In genomic region chr17:27821407-27822338, GRCm38 (mm10) we compare ENCODE assay signal across 8 mouse cellular contexts. TPM values are rescaled to one million over a fixed set of nuclear protein-coding genes. Genes with fewer than 3 reads are reported as not detected.
DNase-seq lines count a peak whose midpoint lies in the region; ATAC-seq and TF ChIP-seq lines count a peak whose summit lies in the region.

No protein-coding gene starts in this region.

- peaks cover 63% of the 10 kb centered on the region for H3K4me1 ChIP-seq in megakaryocyte, embryonic 14.5 days
- peaks cover 3% of the 10 kb centered on the region; the same call in 1 of the 2 replicates for H3K4me1 ChIP-seq in cerebellum, adult 2 months (ENCODE audit: control insufficient read depth, insufficient read depth, low read length)
- peaks cover 35% of the 10 kb centered on the region for H3K4me1 ChIP-seq in heart, embryonic 15.5 days (replicated peaks)
- H3K4me1 ChIP-seq in midbrain, embryonic 12.5 days = peaks cover 39% of the 10 kb centered on the region

- DNase-seq in cerebellum, adult 2 months = peak; percentile 47 to 49
- peak; percentile 79 to 88 for DNase-seq in kidney, postnatal 25 days
- DNase-seq in yolk sac, embryonic 10.5 days (ENCODE audit: low spot score) = peak; percentile 38
- DNase-seq in frontal cortex, postnatal 14 days (ENCODE audit: low spot score in 2 of 2) = no peak

- peak overlapping the region; percentile 99 for H3K4me3 ChIP-seq in megakaryocyte, embryonic 14.5 days (replicated peaks)
- H3K4me3 ChIP-seq in cerebellum, adult 2 months (replicated peaks; ENCODE audit: insufficient read depth, low read depth, low read length) = peak overlapping the region; percentile 3
- H3K4me3 ChIP-seq in heart, embryonic 15.5 days = peak overlapping the region; percentile 77
- H3K4me3 ChIP-seq in midbrain, embryonic 12.5 days = peak overlapping the region; percentile 99

- H3K36me3 ChIP-seq in megakaryocyte, embryonic 14.5 days (replicated peaks; ENCODE audit: low read length) = peaks cover 5% of the 10 kb centered on the region
- no peaks in the 10 kb centered on the region for H3K36me3 ChIP-seq in heart, embryonic 15.5 days
- no peaks in the 10 kb centered on the region for H3K36me3 ChIP-seq in midbrain, embryonic 12.5 days

- no peaks in the 10 kb centered on the region for H3K27me3 ChIP-seq in megakaryocyte, embryonic 14.5 days (replicated peaks)
- H3K27me3 ChIP-seq in cerebellum, adult 2 months (ENCODE audit: control insufficient read depth, insufficient read depth, low read length) = no peaks in the 10 kb centered on the region
- no peaks in the 10 kb centered on the region for H3K27me3 ChIP-seq in heart, embryonic 15.5 days
- no peaks in the 10 kb centered on the region for H3K27me3 ChIP-seq in midbrain, embryonic 12.5 days

- peak overlapping the region; percentile 60 for H3K9ac ChIP-seq in heart, embryonic 15.5 days
- H3K9ac ChIP-seq in midbrain, embryonic 12.5 days (replicated peaks) = no peak overlapping the region

- TF ChIP-seq CTCF in cerebellum, adult 2 months (IDR thresholded peaks at IDR 0.05; ENCODE audit: borderline replicate concordance, insufficient read depth, low read depth, low read length) = no peak

- ATAC-seq in megakaryocyte, adult 5-6 weeks (ENCODE audit: poor library complexity, severe bottlenecking) = no peak
- no peak for ATAC-seq in heart, embryonic 15.5 days (replicated peaks; ENCODE audit: insufficient number of reproducible peaks, insufficient read depth, low FRiP score, low read depth)
- no peak for ATAC-seq in midbrain, embryonic 12.5 days (ENCODE audit: low FRiP score, low read depth)

- TF ChIP-seq POLR2A in cerebellum, adult 2 months (IDR thresholded peaks at IDR 0.05; ENCODE audit: borderline replicate concordance, insufficient read depth, low read length) = no peak

- H3K9me3 ChIP-seq in megakaryocyte, embryonic 14.5 days = no peaks in the 10 kb centered on the region
- no peaks in the 10 kb centered on the region for H3K9me3 ChIP-seq in heart, embryonic 15.5 days (replicated peaks)
- no peaks in the 10 kb centered on the region for H3K9me3 ChIP-seq in midbrain, embryonic 12.5 days

- peak overlapping the region; percentile 63 for H3K4me2 ChIP-seq in heart, embryonic 15.5 days
- H3K4me2 ChIP-seq in midbrain, embryonic 12.5 days (replicated peaks) = peak overlapping the region; percentile 97

- WGBS in cerebellum, adult 2 months = 50% methylated on average over 9 of the region's 9 CpGs
- WGBS in heart, embryonic 15.5 days = 50% methylated on average over 9 of the region's 9 CpGs
- WGBS in midbrain, embryonic 12.5 days = 66% methylated on average over 9 of the region's 9 CpGs

- peak overlapping the region; percentile 58; the same call in 1 of the 2 replicates for H3K27ac ChIP-seq in cerebellum, adult 2 months (ENCODE audit: insufficient read depth, low read length)
- H3K27ac ChIP-seq in heart, embryonic 15.5 days = peak overlapping the region; percentile 84
- no peak overlapping the region for H3K27ac ChIP-seq in midbrain, embryonic 12.5 days (replicated peaks)

RNA-seq across cellular contexts. Expression of gene D17Wsu92e, which starts 1.2 kb away (rescaled TPM):
- polyA plus RNA-seq in megakaryocyte, embryonic 14.5 days (2012; ENCODE audit: insufficient read depth, low replicate concordance) = 15.2 and 42.6 TPM in 2 replicates
- 40.4 and 43.6 TPM in 2 replicates for total RNA-seq in megakaryocyte, adult 5-6 weeks (2015)
- 60.4 and 72.7 TPM in 2 replicates for total RNA-seq in megakaryocyte, adult 5-6 weeks (2017)
- polyA plus RNA-seq in cerebellum, adult 2 months (2012; rRNA removed) = 152 and 156 TPM in 2 replicates
- polyA plus RNA-seq in heart, embryonic 15.5 days (2015; fragmentation: Nextera tagmentation; extraction: Ambion mirVana) = 11.9 and 14.1 TPM in 2 replicates
- polyA plus RNA-seq in midbrain, embryonic 12.5 days (2016; fragmentation: Nextera tagmentation; extraction: Ambion mirVana) = 12.4 and 12.9 TPM in 2 replicates

RNA-seq across cellular contexts. Expression of gene Snrpc, which starts 16.3 kb away (rescaled TPM):
- 400 and 415 TPM in 2 replicates for polyA plus RNA-seq in megakaryocyte, embryonic 14.5 days (2012; ENCODE audit: insufficient read depth, low replicate concordance)
- total RNA-seq in megakaryocyte, adult 5-6 weeks (2015) = 109 and 136 TPM in 2 replicates
- total RNA-seq in megakaryocyte, adult 5-6 weeks (2017) = 97.1 and 98.6 TPM in 2 replicates
- 81.7 and 85.3 TPM in 2 replicates for polyA plus RNA-seq in cerebellum, adult 2 months (2012; rRNA removed)
- polyA plus RNA-seq in heart, embryonic 15.5 days (2015; fragmentation: Nextera tagmentation; extraction: Ambion mirVana) = 186 and 202 TPM in 2 replicates
- polyA plus RNA-seq in midbrain, embryonic 12.5 days (2016; fragmentation: Nextera tagmentation; extraction: Ambion mirVana) = 350 and 358 TPM in 2 replicates

RNA-seq across cellular contexts. Expression of gene Uhrf1bp1, which starts 34.6 kb away (rescaled TPM):
- 3.2 and 12.1 TPM in 2 replicates for polyA plus RNA-seq in megakaryocyte, embryonic 14.5 days (2012; ENCODE audit: insufficient read depth, low replicate concordance)
- 2.6 and 3.5 TPM in 2 replicates for total RNA-seq in megakaryocyte, adult 5-6 weeks (2015)
- 3.0 and 3.1 TPM in 2 replicates for total RNA-seq in megakaryocyte, adult 5-6 weeks (2017)
- polyA plus RNA-seq in cerebellum, adult 2 months (2012; rRNA removed) = 18.2 and 18.5 TPM in 2 replicates
- polyA plus RNA-seq in heart, embryonic 15.5 days (2015; fragmentation: Nextera tagmentation; extraction: Ambion mirVana) = 3.0 and 3.8 TPM in 2 replicates
- polyA plus RNA-seq in midbrain, embryonic 12.5 days (2016; fragmentation: Nextera tagmentation; extraction: Ambion mirVana) = 8.3 and 9.2 TPM in 2 replicates

Comparison
In these comparisons a context has a peak if more than half of its experiments do, and no peak if none do; other contexts are left out.
1. H3K4me3 ChIP-seq: peak in every context shown above with its lines; median percentile 99 in megakaryocyte, embryonic 14.5 days; 99 in midbrain, embryonic 12.5 days; 77 in heart, embryonic 15.5 days; 3 in cerebellum, adult 2 months.
2. DNase-seq: peak in cerebellum, adult 2 months (2 of 2), kidney, postnatal 25 days (2 of 2) and yolk sac, embryonic 10.5 days (single experiment); none in frontal cortex, postnatal 14 days (0 of 2).